Mouse (Mus musculus) retina, adult 2 months (tissue): ENCODE data around the gene Stx8.

Source experiments
- DNase-seq: peaks from one replicate; pipeline ENCODE4 v3.0.0-alpha.2; 2012; ENCODE audit warnings: low read depth, low spot score

Stx8 gene

DNA sequence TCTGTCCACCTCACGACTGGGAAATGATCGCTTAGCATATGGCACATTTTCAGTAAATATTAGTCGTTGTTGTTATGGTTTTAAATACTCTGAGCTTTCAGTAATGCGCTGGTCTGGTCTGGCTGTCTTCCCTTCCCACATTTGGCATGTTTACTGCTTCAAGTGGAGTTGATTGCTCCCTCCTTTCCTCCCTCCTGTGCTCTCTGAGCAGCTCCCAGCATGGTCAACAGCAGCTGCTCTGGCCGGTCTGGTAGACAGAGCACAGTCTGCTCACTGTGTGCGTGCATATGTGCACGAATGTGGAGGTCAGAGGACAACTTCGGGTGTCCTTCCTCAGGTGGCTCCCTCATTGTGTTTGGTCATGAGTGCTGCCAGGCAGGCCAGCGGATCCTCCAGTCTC is 120.2 kb downstream of the Stx8 start:
- no peak for DNase-seq

DNA sequence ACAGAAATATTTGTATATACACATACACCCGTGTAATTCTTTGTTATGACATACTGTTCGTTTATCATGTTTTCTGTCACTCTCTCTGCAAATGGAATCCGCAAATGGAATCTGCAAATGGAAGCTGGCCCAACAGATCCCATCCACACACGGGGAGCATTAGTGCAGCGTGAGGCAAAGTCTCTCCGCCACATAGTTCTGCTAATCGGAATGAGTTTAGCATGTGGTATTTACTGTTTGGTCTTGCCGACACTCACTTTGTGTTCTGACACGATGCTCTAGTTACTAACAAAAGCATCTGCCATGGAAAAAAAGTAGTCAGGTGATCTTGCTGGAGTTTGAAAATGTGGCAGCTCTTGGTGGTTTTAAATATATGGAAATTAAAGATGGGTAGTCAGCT is 123.4 kb downstream of the Stx8 start:
- no peak for DNase-seq

DNA sequence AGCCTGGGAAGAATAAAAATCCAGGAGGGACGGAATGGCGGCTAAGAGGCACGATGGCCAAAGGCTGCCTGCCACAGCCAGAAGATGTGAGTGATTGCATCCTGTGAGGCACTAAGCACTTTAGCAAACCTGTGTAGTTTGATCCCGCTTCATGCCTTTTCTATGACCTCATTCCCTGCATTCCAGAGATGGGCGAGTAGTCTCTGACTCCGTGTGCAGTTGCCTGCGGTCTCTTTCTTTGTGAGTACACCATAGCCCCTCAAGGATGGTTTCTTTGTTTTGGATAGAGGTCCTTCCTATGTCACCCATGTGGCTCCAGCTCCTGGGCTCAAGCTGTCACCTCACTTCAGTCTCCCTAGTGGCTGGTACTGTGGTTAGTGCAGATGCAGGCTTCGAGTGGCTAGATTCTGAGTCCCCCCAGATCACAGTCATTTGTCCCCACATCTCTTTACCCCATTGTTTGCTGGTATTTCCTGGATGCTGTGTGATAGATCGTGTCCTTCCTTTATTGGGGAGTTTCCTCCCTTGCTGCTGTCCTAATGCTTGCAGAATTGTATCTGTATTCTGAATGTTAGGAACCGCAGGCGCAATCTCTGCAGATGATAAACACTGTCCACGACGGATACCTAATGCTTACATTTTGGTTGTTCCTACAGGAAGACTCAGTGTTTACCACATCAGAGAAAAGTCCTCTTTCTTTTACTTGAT is 124.0 kb downstream of the Stx8 start:
- DNase-seq, result no peak

DNA sequence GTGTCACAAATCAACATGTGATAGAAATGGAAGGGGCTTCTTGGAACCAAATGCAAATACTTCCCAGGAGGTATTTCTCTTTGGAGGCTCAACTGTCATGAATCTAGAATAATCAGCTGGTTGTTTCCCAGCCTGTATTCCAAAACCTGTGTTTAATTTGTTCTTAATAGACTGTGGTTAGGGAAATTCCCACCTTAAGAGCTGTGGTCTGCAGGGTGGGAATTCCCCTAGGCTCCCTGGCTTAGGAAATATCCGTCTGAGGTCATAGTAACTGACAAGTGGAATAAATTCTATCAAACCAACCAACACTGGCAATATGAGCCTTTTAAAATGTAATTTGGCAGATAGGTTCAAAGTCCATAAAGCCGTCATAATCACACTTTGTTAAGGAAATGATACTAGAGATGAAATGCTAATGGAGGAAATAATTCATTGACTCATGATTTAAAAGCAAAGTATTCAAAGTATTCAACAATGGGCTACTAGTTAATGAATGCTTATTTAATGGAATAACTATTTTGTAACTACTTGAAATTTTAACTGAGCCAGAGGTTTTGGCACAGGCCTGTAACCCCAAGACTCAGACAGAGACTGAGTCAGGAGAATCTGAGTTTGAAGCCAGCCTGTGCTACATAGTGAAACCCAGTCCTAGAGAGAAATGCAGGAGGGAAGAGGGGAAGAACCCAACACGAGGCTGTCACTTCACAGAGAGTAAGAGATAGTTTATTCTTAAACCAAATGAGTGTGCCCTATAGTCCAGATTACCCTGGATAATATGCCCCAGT is 126.2 kb downstream of the Stx8 start:
- no peak for DNase-seq

DNA sequence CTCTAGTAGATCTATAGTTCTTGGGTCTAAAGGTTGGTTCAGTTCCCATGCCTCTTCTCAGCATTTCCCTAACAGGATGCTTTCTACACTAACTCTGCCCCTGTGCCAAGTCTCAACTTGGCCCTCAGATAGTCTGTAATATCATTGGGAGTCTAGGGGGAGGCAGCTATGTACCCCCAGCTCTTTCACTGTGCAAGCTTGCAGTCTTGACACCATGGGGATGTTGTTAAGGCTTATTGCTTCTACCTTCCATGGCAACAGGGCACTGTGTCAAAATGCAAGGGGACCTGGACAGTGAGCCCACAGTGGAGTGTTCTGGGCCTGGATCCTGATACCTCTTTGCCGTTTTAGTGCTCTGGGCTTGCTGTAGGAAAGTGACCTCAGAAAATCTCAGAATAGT is 135.6 kb downstream of the Stx8 start:
- DNase-seq, result no peak

DNA sequence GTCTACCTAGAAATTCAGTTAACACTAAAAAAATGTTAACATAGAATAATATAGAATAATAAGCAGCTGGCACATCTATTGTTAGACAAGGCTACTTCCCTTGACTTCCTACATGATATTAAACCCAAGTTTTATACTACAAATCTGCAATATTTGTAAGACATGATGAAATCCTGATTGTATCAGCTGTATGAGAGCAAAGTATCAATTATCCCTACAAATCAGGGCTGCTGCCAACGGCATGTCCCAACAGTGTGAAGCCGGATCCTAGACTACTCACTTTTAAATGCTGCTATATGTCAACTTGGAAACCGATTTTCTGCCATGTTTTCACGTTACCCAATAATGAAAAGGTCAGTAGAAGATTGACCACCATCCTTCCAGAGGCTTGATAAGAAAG is 137.5 kb downstream of the Stx8 start:
- no peak for DNase-seq

DNA sequence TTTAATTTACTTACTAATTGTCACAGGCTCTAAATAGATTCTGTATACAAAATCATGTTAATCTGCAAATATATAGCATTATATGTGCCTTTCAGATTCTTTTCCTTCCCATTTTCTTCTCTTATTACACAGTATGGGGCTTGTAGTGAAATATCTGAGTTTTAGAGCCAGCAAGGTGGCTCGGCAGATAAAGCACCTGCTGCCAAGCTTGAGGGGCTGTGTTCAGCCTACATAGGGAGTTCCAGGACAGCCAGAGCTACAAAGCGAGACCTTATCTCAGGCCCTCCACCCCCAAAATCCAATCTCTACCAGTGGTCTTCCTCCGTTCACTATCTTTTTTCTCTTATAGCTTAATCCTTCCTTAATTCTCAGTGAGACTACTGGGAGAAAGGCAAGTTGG is 140.1 kb downstream of the Stx8 start:
- no peak for DNase-seq

DNA sequence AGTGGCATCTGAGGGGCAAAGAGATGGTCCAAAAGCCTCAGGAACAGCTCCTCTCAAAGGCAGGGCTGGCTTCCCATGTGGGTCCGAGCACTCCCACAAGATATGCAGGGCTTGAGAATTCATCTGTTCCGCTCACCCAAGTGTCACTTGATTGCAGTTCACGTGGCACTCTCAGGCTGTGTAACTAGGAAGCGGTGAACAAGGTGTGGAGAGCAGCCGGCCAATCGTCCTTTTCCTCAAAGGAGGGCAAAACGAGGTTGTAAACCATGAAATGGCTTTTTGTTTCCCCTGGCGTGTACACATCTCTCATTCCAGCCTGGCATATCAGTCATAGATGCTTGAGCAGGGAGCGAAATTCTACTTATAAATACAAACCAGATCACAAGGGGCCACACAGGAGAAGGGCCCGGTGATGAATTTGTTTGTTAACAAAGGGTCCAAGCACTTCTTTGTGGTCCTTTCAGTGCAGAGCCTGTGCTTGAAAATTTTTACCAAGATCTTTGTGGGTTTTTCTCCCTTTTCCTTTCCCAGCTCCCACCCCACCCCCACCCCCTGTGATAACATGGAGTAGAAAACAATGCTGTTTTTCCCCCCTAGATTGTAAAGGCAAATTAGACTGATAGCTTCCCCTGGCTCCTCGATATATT is 147.6 kb downstream of the Stx8 start:
- no peak for DNase-seq

DNA sequence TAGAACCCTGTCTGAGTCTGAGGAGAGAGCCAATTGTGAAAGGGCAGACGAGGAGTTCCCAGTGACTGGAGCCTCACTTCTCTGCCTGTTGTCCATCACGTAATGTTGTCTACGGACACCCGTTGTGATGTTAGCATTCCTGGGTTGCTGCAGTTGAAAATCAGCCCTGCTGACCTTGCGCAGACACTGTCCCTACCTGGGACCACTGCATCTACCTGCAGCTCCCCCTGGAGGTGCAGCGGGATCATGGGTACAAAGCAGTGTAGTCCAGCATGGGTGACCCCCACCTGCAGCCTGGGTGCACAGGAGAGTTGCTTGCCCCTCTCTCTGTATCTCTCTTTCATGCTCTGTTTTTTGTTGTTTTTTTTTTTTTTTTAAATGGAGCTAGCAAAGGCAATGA is 148.2 kb downstream of the Stx8 start:
- no peak for DNase-seq

DNA sequence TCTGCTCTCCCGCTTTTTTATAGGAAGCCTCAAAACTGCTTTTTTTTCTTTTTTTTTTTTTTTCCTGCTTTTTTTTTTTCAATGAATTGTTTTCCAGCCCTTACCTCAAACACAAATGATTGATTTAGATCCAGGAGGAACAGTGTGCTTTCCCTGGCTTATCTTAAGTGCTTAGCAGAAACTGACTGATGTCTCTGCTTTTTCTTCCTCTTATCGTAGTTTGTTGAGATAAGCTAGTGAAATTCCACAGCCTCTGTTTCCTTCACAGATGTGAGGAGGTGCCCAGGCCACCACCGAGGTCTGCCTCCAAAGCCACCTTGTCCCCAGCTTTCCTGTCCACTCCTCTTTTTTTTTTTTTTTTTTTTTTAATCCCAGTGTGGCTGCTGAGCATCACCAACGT is 150.2 kb downstream of the Stx8 start:
- no peak for DNase-seq

DNA sequence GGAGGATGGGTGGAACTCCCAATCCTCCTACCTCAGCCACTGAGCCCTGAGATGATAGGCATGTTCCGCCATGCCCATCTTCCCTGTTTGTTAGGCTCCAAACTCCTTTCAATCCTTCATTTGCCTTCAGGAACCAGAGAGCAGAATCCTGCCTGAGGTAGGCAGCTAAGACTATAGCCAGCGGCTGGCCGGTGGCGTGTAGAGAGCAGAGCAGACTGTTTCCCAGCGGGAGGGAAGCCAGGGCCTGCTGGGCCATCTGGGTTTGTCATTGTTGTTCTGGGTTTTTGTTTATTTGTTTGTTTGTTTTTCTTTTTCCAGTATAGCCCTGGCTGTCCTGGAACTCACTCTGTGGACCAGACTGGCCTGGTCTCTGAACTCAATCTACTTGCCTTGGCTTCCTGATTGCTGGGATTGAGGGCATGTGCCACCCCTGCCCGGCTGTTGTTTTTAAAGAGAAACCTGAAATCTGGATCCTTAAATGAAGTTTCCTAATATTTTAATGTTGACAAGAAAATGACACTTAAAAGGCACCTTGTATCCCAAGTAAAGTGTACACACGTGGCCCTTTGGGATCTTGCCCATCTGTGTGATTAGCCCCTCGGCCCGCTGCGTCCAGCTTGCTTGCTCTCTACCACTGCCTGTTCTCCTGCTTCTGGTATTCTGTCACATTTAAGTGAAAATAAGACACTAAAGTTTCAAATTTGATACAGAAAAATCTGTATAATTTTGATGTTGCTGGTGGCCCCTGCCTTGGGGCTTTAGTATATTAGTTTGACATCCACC is 152.1 kb downstream of the Stx8 start:
- DNase-seq, result no peak

DNA sequence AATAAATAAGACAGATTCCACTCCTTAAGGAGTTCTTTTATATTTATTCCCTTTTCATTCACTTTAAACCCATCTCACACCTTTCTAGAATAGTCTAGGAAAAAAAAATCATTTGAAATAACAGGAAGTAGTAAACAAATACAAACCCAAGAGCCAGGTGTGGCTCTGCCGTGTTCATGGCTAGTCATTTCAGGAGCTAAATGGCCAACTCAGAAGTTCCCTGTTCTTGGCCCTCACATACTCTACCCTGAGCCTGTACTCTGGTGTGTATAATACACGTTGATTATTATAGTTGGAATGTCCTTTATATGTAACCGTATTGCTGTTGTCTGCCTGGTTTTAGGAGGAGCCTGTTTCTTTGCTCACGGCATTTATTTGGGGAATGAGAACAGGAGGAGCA is 152.7 kb downstream of the Stx8 start:
- DNase-seq, result no peak

DNA sequence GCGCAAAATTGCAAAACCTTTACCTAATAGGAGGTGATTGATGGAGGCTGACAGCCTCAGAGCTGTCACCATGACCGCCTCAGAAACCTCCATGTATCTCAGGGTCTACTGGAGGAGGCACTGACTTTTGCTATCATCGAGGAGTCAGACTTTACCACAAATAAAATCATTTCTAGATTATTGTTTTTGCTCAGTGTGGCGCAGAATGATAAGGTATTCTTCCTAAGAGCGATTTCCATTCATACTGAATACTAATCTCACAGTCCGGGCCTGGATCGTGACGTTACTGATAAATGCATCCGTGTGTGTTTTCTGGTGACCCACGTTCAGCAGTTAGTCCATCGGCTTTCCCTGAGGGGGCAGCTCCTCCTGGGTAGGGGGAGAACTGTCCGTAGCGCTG is 153.1 kb downstream of the Stx8 start:
- DNase-seq, result no peak

DNA sequence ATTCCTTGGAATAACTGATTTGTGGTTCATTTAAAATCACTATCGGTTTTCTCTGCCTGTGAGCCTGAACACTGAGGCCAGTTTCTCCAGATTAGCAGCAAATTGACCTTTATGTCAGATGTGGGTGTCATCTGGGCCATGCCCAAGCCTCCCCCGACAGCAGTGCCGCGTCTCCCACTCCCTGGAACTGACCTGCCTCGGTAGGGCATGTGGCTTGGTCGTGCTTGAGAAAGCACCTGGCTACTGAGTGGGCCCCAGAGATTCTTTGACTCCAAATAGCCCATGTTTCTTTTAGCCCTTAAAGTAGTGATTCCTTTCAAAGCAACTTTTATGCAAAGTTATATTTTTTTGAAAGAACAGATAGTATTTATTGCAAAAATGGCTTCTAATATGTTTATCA is 155.3 kb downstream of the Stx8 start:
- no peak for DNase-seq

DNA sequence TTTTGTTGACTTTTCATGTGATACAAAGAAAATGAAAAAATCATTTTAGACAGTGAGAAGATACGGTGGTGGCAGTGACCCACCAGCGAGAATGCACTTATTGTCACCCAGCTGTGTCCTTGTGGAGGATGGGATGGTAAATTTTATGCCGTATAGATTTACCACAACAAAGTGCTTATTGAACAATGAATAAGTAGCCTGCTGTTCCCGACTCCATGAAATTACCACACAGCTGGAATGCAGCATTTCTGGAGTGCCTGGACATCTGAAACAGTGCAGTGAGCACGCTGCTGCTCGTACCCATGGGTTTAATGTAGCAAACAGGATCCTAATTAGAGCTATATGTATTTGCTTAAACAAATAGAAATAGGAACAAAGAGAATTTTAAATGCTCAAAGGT is 155.7 kb downstream of the Stx8 start:
- no peak for DNase-seq

DNA sequence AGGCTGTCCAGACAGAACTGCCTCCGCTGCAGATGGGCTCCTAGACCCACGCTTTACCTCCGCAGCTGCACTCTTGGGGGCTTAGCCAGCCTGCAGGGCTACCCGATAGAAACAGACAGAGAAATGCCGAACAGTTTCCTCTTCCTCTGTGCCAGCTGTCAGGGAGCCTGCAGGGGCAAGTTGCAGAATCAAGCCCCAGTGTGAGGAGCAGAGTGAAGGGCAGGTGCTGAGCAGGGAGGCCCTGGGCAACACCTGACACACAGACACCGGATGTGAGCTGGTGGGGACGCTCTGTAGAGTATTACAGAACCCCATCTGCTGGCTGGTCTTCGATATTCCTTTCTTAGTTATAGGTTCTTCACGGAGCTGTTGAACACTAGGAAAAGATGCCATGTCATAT is 160.1 kb downstream of the Stx8 start:
- no peak for DNase-seq

DNA sequence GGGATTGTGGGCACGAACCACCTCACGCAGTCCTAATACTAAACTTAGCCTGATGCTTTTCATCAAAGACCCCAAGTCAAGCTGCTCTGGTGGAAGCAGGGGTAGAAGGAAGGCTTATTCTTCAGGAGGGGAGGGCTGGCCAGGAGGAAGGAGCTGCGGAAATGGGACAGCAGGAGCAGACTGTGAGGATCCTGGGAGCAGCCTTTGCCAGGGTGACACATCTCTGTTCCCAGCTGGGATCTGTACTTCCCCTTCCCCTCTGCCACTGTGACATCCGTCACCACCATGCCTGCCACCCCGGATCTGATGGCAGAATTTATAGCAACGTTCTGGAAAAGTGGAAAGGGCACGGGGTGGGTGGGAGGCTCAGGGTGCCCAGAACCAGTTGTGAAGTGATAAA is 168.5 kb downstream of the Stx8 start:
- no peak for DNase-seq

DNA sequence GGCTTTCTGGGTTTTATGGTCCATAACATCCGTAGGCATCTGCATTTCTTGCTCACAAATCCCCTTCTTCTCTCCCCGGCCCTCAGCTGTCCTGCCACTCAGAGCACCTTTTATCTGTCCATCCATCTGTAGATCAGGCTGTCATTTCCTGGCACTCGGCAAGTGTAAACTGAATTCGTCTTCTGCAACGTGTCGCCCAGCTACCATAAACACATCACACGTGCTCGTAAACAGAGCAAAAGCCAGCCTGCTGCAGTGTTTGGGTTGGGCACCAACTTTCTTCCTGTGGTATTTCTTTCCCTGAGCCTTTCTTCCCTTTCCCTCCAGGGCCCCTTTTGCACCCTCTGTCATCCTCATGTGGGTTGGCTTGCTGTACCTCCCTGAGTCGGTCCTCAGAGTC is 169.4 kb downstream of the Stx8 start:
- DNase-seq, result no peak

DNA sequence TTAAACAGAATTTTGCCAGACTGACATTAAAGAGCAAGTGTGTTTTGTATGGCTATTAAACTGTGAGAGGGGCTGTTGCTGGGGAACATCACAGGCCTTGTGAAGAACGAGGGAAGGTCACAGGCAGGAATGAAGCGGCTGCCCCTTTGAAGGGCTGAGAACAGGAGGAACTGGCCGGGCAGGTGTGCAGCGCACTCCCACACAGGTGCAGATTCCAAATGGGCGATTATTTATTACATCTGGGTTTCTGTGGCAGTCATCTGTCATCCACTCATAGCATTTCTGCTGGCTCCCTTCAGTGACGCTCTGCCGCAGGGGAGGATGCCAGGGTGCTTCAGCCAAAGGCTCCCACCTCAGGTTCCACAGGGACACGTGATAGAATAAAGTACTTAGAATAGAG is 170.7 kb downstream of the Stx8 start:
- DNase-seq, result no peak

DNA sequence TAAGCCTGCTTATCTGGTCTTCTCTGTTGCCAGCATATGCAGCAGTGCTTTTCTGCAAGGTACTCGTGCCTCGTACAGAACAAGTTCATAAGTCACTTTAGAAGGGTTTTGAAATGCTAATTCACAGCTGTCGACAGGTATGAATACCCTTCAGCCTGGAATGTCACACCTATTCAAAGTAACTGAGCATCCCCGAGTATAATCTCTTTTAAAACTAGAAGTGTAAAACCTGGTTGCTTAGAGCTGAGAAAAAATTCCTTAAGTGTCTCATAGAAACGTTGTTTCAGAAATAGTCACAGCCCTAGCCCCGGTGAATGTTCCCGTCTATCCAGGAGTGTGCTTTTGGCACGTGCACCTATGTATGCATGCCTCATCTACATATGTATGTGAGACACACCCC is 176.3 kb downstream of the Stx8 start:
- DNase-seq, result no peak

DNA sequence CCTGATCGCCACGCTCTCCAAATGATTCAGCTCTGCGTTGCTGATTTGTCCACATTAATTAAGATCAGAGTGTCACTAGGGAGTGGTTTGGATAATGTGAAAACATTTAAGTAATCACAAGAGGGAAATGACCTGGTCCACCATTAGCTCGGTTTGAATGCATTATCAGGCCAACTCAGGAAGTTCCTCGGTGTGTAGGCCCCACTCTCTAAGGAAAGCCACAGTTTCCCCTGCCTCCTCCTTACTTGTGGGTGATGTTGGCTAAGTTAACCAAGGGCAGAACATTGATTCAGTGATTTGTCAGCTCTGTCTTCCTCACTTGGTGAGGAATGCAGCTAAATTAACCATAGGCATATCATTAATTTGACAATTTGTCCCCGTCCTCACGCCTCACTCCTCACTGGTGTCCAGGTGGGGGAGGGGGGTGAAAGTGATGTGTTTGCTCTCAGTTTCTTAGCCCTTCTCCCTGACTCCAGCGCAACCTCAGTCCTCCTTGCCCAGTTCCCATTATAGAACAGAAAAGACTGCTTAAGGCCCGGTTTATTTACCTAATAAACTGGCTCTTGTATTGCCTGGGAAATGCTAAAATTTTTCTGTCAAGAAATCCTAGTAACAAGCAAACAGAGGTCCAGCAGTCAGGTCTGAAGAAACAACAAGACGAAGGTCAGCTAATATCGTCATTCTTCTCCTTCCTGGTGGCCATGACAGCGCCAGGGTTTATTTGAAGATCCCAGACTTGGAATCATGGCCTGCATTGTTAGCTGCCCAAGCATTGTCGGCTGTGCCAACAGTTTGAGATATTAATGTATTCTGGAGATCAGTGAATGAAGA is 178.5 kb downstream of the Stx8 start:
- DNase-seq, result no peak
